Mouse (Mus musculus) forebrain, embryonic 14.5 days (tissue): Measurements from ENCODE around the gene C4bp. TPM values are rescaled to one million over a fixed set of nuclear protein-coding genes. Genes with fewer than 3 reads are reported as not detected.

ENCODE experiments used
- ATAC-seq: fragments of 200-750 bp; cut with Nextera tagmentation; 2 replicates; pipeline ENCODE4 v1.8.0; 2017; ENCODE audit warnings: mild to moderate bottlenecking, moderate library complexity
- DNase-seq: peaks from one replicate; pipeline ENCODE4 v3.0.0-alpha.2; 2015; ENCODE audit warnings: low spot score
- H3K27ac ChIP-seq: fragments of 300-500 bp; sonication (generic); 2 replicates; pipeline ENCODE4 v1.5.1; 2014; ENCODE audit warnings: low read depth, mild to moderate bottlenecking, control low read depth, low read length, moderate library complexity
- H3K27me3 ChIP-seq: fragments of 300-500 bp; sonication (generic); replicated peaks from 2 replicates; pipeline ENCODE4 v1.6.1; 2014; ENCODE audit warnings: low read length, control low read depth, mixed read lengths; ENCODE audit not compliant: control insufficient read depth, insufficient read depth
- H3K36me3 ChIP-seq: fragments of 300-500 bp; sonication (generic); 2 replicates; pipeline ENCODE4 v1.6.1; 2014; ENCODE audit warnings: low read length, control low read depth; ENCODE audit not compliant: control insufficient read depth, insufficient read depth
- H3K4me1 ChIP-seq: fragments of 300-500 bp; sonication (generic); 2 replicates; pipeline ENCODE4 v1.6.1; 2014; ENCODE audit warnings: antibody characterized with exemption, low read length, control low read depth; ENCODE audit not compliant: control insufficient read depth, insufficient read depth
- H3K4me2 ChIP-seq: fragments of 300-500 bp; sonication (generic); 2 replicates; pipeline ENCODE4 v1.6.1; 2014; ENCODE audit warnings: mild to moderate bottlenecking, control low read depth, low read length
- H3K4me3 ChIP-seq: fragments of 300-500 bp; sonication (generic); 2 replicates; pipeline ENCODE4 v1.5.1; 2014; ENCODE audit warnings: low read depth, low read length, control low read depth
- H3K9ac ChIP-seq: fragments of 300-500 bp; sonication (generic); 2 replicates; pipeline ENCODE4 v1.6.1; 2014; ENCODE audit warnings: mild to moderate bottlenecking, low read length, control low read depth, moderate library complexity
- H3K9me3 ChIP-seq: fragments of 300-500 bp; sonication (generic); replicated peaks from 2 replicates; pipeline ENCODE4 v1.6.1; 2016; ENCODE audit warnings: low read length, control low read depth, mixed read lengths; ENCODE audit not compliant: control insufficient read depth
- WGBS: fragments of 180-500 bp; shearing (Covaris S2); extraction: QIAGEN DNeasy Blood & Tissue Kit; methylation state at CpG from one replicate; pipeline ENCODE4 v1.1.7; 2014; 5-methylcytosine and 5-hydroxymethylcytosine counted together
- polyA plus RNA-seq: library from polyadenylated mRNA; unstranded; fragments of >200 nt; fragmentation: Nextera tagmentation; extraction: Ambion mirVana; gene quantifications from 2 replicates; pipeline ENCODE4 v1.2.1, GENCODE M21; 2014

The C4bp gene
- polyA plus RNA-seq, 1 experiment from 2014 or later: not detected

DNA sequence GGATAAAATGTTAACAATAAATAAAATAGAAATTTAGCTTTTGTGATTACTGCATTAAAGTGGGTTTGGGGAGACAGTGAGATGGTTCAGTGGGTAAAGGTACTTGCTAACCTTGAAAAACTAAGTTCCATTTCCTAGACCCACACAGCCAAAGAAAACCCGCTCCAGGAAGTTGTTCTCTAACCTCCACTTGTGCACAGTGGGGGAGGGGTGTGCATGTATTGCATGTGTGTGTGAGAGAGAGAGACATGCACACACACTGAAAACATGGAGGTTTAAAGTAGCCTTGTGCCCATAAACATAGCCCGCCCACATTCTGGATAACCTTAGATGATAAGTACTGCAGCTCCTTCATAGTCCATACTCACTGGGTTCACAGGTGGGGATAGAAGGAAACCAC, 65.1 kb downstream of the C4bp start:
- no peak for ATAC-seq
- WGBS: 90% methylated on average over 2 of the region's 2 CpGs
- H3K27me3 ChIP-seq: no peaks in the 10 kb centered on the region

GRCm38 (mm10) chr1:130588659-130589058, 72.8 kb downstream of the C4bp start:
- Histone ChIP-seq H3K36me3 (no peaks in the 10 kb centered on the region), H3K4me1 (no peaks in the 10 kb centered on the region), H3K9me3 (no peaks in the 10 kb centered on the region), H3K4me3 (no peak overlapping the region), H3K27me3 (no peaks in the 10 kb centered on the region), H3K9ac (no peak overlapping the region), H3K4me2 (no peak overlapping the region), H3K27ac (no peak overlapping the region)
- ATAC-seq: no peak
- DNase-seq: no peak
- WGBS: 83% methylated on average over 9 of the region's 9 CpGs

More for the DNA sequence above, 65.1 kb downstream of the C4bp start:
- no peaks in the 10 kb centered on the region for H3K36me3 ChIP-seq
- no peak overlapping the region for H3K4me2 ChIP-seq
- H3K4me1 ChIP-seq: no peaks in the 10 kb centered on the region
- no peak overlapping the region for H3K9ac ChIP-seq
- no peaks in the 10 kb centered on the region for H3K9me3 ChIP-seq
- no peak for DNase-seq
- no peak overlapping the region for H3K4me3 ChIP-seq
- H3K27ac ChIP-seq: no peak overlapping the region

Other genes starting within 250 kb of the C4bp start
- gene Cd55b, start 238.6 kb downstream of the C4bp start, polyA plus RNA-seq: not detected in 2 replicates
- 3.3 and 4.6 TPM in 2 replicates for gene Cd55, start 198.9 kb downstream of the C4bp start, polyA plus RNA-seq
- not detected in 2 replicates for gene Zp3r, start 32.0 kb downstream of the C4bp start, polyA plus RNA-seq
- not detected in 2 replicates for gene Gm29427, start 54.2 kb upstream of the C4bp start, polyA plus RNA-seq
- 8.9 and 10.0 TPM in 2 replicates for gene Yod1, start 55.7 kb upstream of the C4bp start, polyA plus RNA-seq
- 17.8 and 23.2 TPM in 2 replicates for gene Pfkfb2, start 67.6 kb upstream of the C4bp start, polyA plus RNA-seq
- gene AA986860, start 70.3 kb upstream of the C4bp start, polyA plus RNA-seq: 0.43 and 0.54 TPM in 2 replicates
- not detected in 2 replicates for gene Fcamr, start 139.3 kb upstream of the C4bp start, polyA plus RNA-seq
- not detected in 2 replicates for gene Pigr, start 165.1 kb upstream of the C4bp start, polyA plus RNA-seq
- not detected in 2 replicates for gene Fcmr, start 204.0 kb upstream of the C4bp start, polyA plus RNA-seq
- not detected in 2 replicates for gene Il24, start 225.8 kb upstream of the C4bp start, polyA plus RNA-seq
- gene Il20, start 249.8 kb upstream of the C4bp start, polyA plus RNA-seq: not detected in 2 replicates